Comparison of ENCODE assay signal across 17 mouse cellular contexts in the genomic region with DNA sequence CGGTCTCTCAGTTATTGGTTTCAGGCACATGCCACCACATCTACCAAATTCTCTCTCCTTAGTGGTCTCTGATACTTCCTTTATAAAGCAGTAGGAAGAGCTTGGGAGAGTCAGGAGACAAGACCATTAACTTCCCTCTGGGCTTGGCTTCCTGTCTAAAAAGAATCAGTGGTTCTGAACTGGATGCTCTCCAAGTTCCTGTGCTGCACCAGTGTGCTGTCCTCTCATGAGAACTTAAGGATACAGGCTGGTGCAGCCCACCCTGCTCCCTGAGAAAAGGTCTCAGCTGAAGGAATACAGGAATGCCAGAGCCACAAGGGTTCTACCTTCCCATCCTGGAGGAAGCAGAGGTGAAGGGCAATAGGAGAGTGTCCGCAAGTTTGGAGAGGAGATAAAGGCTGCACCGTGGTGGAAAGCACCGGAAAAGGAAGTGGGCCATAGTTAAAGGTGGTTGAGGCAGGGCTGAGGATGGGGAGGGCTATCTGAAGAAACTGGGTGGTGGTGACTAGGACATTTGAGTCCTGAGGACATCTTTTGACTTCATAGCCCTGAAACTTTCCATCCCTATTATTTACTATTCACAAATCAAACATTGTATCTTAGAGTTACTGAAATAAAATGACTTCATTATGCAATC. TPM values are rescaled to one million over a fixed set of nuclear protein-coding genes. Genes with fewer than 3 reads are reported as not detected.
DNase-seq lines count a peak whose midpoint lies in the region; ATAC-seq lines count a peak whose summit lies in the region.
"Had no signal": no experiment of that assay in that cellular context is flagged by ENCODE, and none has a peak within 500 bp of the region (broad histone marks: within the 10 kb centered on the region; RNA-seq: fewer than 3 reads in every experiment).

No protein-coding gene starts in this region.

- H3K4me2 ChIP-seq in kidney, embryonic 16.5 days (replicated peaks; ENCODE audit: low read depth, low read length), result no peak overlapping the region
- no peak overlapping the region for H3K4me2 ChIP-seq in lung, embryonic 16.5 days (ENCODE audit: low read depth, low read length)
- H3K4me2 ChIP-seq: hindbrain, embryonic 12.5 days; liver, embryonic 12.5 days had no signal

- H3K9me3 ChIP-seq in kidney, embryonic 16.5 days (ENCODE audit: low read length), result no peaks in the 10 kb centered on the region
- no peaks in the 10 kb centered on the region for H3K9me3 ChIP-seq in lung, embryonic 16.5 days (ENCODE audit: control insufficient read depth, low read length)
- H3K9me3 ChIP-seq: embryonic facial prominence, embryonic 10.5 days; hindbrain, embryonic 12.5 days; liver, embryonic 12.5 days; midbrain, embryonic 10.5 days had no signal

- H3K27ac ChIP-seq in kidney, embryonic 16.5 days (ENCODE audit: low read length), result no peak overlapping the region
- H3K27ac ChIP-seq in lung, embryonic 16.5 days (ENCODE audit: low read length), result 0 out of 2 replicates have a peak overlapping the region, but pooled peaks have one; percentile 2
- H3K27ac ChIP-seq: embryonic facial prominence, embryonic 10.5 days; hindbrain, embryonic 12.5 days; liver, embryonic 12.5 days; midbrain, embryonic 10.5 days had no signal

- no peak overlapping the region for H3K9ac ChIP-seq in kidney, embryonic 16.5 days (replicated peaks; ENCODE audit: low read length)
- no peak overlapping the region for H3K9ac ChIP-seq in lung, embryonic 16.5 days (ENCODE audit: low read length)
- H3K9ac ChIP-seq: hindbrain, embryonic 12.5 days; liver, embryonic 12.5 days had no signal

- H3K27me3 ChIP-seq in kidney, embryonic 16.5 days (ENCODE audit: insufficient read depth, low read length), result no peaks in the 10 kb centered on the region
- no peaks in the 10 kb centered on the region for H3K27me3 ChIP-seq in lung, embryonic 16.5 days (ENCODE audit: control insufficient read depth, insufficient read depth, low read depth, low read length)
- H3K27me3 ChIP-seq: hindbrain, embryonic 12.5 days; liver, embryonic 12.5 days had no signal

- WGBS in kidney, embryonic 16.5 days, result 80% methylated on average over 4 of the region's 4 CpGs
- WGBS in lung, embryonic 16.5 days, result 82% methylated on average over 4 of the region's 4 CpGs

- DNase-seq in kidney, postnatal 25 days, result peak; percentile 24 to 39
- DNase-seq in heart, adult 9 months (ENCODE audit: low spot score in 2 of 2), result peak; percentile 37 to 52
- no peak for DNase-seq in urinary bladder, postnatal 4 days (ENCODE audit: low spot score in 2 of 2)
- DNase-seq in layer of hippocampus, postnatal 36 days, result no peak
- no peak for DNase-seq in embryo, embryonic 10.5 days (ENCODE audit: low spot score)
- DNase-seq: cerebellum, adult 8-10 months; gastrocnemius, postnatal 36 days; layer of hippocampus, adult 9-11 months; thymus, adult 2 months had no signal

- H3K4me3 ChIP-seq in kidney, embryonic 16.5 days (ENCODE audit: low read length), result no peak overlapping the region
- no peak overlapping the region for H3K4me3 ChIP-seq in lung, embryonic 16.5 days (ENCODE audit: low read length)
- H3K4me3 ChIP-seq: embryonic facial prominence, embryonic 10.5 days; hindbrain, embryonic 12.5 days; liver, embryonic 12.5 days; midbrain, embryonic 10.5 days had no signal

- no peak for ATAC-seq in kidney, embryonic 16.5 days (ENCODE audit: low FRiP score, low TSS enrichment)
- ATAC-seq in lung, embryonic 16.5 days (ENCODE audit: low read depth), result no peak
- ATAC-seq in megakaryocyte progenitor cell, adult 5-6 weeks (replicated peaks; ENCODE audit: poor library complexity), result peak; percentile 80
- ATAC-seq: intestine, postnatal 0 days; liver, embryonic 12.5 days had no signal

- no peaks in the 10 kb centered on the region for H3K4me1 ChIP-seq in kidney, embryonic 16.5 days (ENCODE audit: insufficient read depth, low read length)
- no peaks in the 10 kb centered on the region for H3K4me1 ChIP-seq in lung, embryonic 16.5 days (replicated peaks; ENCODE audit: control insufficient read depth, insufficient read depth, low read length)
- H3K4me1 ChIP-seq: embryonic facial prominence, embryonic 10.5 days; hindbrain, embryonic 12.5 days; midbrain, embryonic 10.5 days had no signal

- no peaks in the 10 kb centered on the region for H3K36me3 ChIP-seq in kidney, embryonic 16.5 days (ENCODE audit: insufficient read depth, low read length)
- H3K36me3 ChIP-seq in lung, embryonic 16.5 days (ENCODE audit: control insufficient read depth, insufficient read depth, low read length), result no peaks in the 10 kb centered on the region
- H3K36me3 ChIP-seq: embryonic facial prominence, embryonic 10.5 days; hindbrain, embryonic 12.5 days; liver, embryonic 12.5 days; midbrain, embryonic 10.5 days had no signal

RNA-seq across cellular contexts. Expression of gene Rab1a, which starts 8.0 kb away (rescaled TPM):
- 261 and 265 TPM in 2 replicates for polyA plus RNA-seq in kidney, embryonic 16.5 days (2015; fragmentation: Nextera tagmentation; extraction: Ambion mirVana)
- polyA plus RNA-seq in lung, embryonic 16.5 days (2015; fragmentation: Nextera tagmentation; extraction: Ambion mirVana), result 261 and 264 TPM in 2 replicates
- 143 and 167 TPM in 2 replicates for total RNA-seq in megakaryocyte progenitor cell, adult 5-6 weeks (2015)
- 86.8 and 87.9 TPM in 2 replicates for total RNA-seq in megakaryocyte progenitor cell, adult 5-6 weeks (2017)
- 100 to 1,000 TPM; 171 to 179 TPM for total RNA-seq in layer of hippocampus, postnatal 36 days (2021)

RNA-seq across cellular contexts. Expression of gene Cep68, which starts 56.0 kb away (rescaled TPM):
- polyA plus RNA-seq in kidney, embryonic 16.5 days (2015; fragmentation: Nextera tagmentation; extraction: Ambion mirVana), result 35.1 and 40.5 TPM in 2 replicates
- 36.8 and 37.0 TPM in 2 replicates for polyA plus RNA-seq in lung, embryonic 16.5 days (2015; fragmentation: Nextera tagmentation; extraction: Ambion mirVana)
- 22.6 and 27.7 TPM in 2 replicates for total RNA-seq in megakaryocyte progenitor cell, adult 5-6 weeks (2015)
- 28.3 and 28.6 TPM in 2 replicates for total RNA-seq in megakaryocyte progenitor cell, adult 5-6 weeks (2017)
- total RNA-seq in layer of hippocampus, postnatal 36 days (2021), result 10 to 100 TPM; 32.4 to 33.0 TPM

Comparison
In these comparisons a context has a peak if more than half of its experiments do, and no peak if none do; other contexts are left out.
1. DNase-seq: peak in kidney, postnatal 25 days (2 of 2) and heart, adult 9 months (2 of 2); none in urinary bladder, postnatal 4 days (0 of 2), layer of hippocampus, postnatal 36 days (0 of 2) and embryo, embryonic 10.5 days (single experiment).